Mouse (Mus musculus) ES-E14 (cell line): ENCODE measurements around the gene Babam1. TPM values are rescaled to one million over a fixed set of nuclear protein-coding genes. Genes with fewer than 3 reads are reported as not detected.

Experiments used
- DNase-seq: peaks from one replicate; pipeline ENCODE4 v3.0.0-alpha.2; 2013; ENCODE audit warnings: low read depth, low spot score
- H3K27ac ChIP-seq: 2 replicates; pipeline ENCODE4 v1.5.1; 2012; ENCODE audit warnings: low read depth, mild to moderate bottlenecking, low read length, moderate library complexity, mixed read lengths; ENCODE audit not compliant: poor library complexity, insufficient read depth, severe bottlenecking
- H3K36me3 ChIP-seq: 2 replicates; pipeline ENCODE4 v1.6.1; 2012; ENCODE audit warnings: mild to moderate bottlenecking, low read length, moderate library complexity, mixed read lengths; ENCODE audit not compliant: control insufficient read depth, poor library complexity, insufficient read depth, severe bottlenecking
- H3K4me1 ChIP-seq, 2 experiments: fragments of 150-350 bp in 1 of 2; sonication (generic) in 1 of 2; 2 replicates each; pipeline ENCODE4 v1.6.1; 2012; ENCODE audit warnings: low read length in 2 of 2, mild to moderate bottlenecking in 1 of 2, mixed read lengths in 1 of 2; ENCODE audit not compliant: control insufficient read depth in 2 of 2, insufficient read depth in 2 of 2, poor library complexity in 1 of 2
- H3K4me3 ChIP-seq, 2 experiments: fragments of 150-350 bp in 1 of 2; sonication (generic) in 1 of 2; 2 replicates each; pipeline ENCODE4 v1.5.1; 2012; ENCODE audit warnings: low read length in 2 of 2, low read depth in 1 of 2, mild to moderate bottlenecking in 1 of 2, mixed read lengths in 1 of 2; ENCODE audit not compliant: insufficient read depth in 1 of 2, poor library complexity in 1 of 2, severe bottlenecking in 1 of 2
- H3K9ac ChIP-seq: 2 replicates; pipeline ENCODE4 v1.6.1; 2012; ENCODE audit warnings: low read depth, mild to moderate bottlenecking, low read length, mixed read lengths; ENCODE audit not compliant: poor library complexity, insufficient read depth, severe bottlenecking
- H3K9me3 ChIP-seq: fragments of 150-350 bp; sonication (generic); 2 replicates; pipeline ENCODE4 v1.6.1; 2012; ENCODE audit warnings: low read depth, mild to moderate bottlenecking, low read length; ENCODE audit not compliant: control insufficient read depth, insufficient read depth
- CHD2 ChIP-seq: IDR thresholded peaks from 2 replicates; pipeline ENCODE4 v1.6.1; 2014; ENCODE audit warnings: mild to moderate bottlenecking, low read depth, low read length, inconsistent platforms
- HCFC1 ChIP-seq: IDR thresholded peaks from 2 replicates; pipeline ENCODE4 v1.6.1; 2012; ENCODE audit warnings: low read length, inconsistent platforms, borderline replicate concordance; ENCODE audit not compliant: insufficient read depth
- MAFK ChIP-seq: IDR thresholded peaks from 2 replicates; pipeline ENCODE4 v1.6.1; 2014; ENCODE audit warnings: mild to moderate bottlenecking, low read depth, low read length, inconsistent platforms; ENCODE audit not compliant: insufficient read depth
- ZC3H11A ChIP-seq: IDR thresholded peaks from 2 replicates; pipeline ENCODE4 v1.6.1; 2012; ENCODE audit warnings: low read depth, mild to moderate bottlenecking, inconsistent platforms, low read length, borderline replicate concordance
- ZNF384 ChIP-seq: IDR thresholded peaks from 2 replicates; pipeline ENCODE4 v1.6.1; 2012; ENCODE audit warnings: low read depth, low read length, inconsistent platforms
- in situ Hi-C, 2 experiments: fragments of 600-800 bp; cut with MboI; formaldehyde crosslinking; loops; one replicate each; pipeline ENCODE4 v1.15.1; 2025; ENCODE audit warnings: low sequenced_read_pairs in 2 of 2, inconsistent platforms in 1 of 2; ENCODE audit not compliant: unreplicated experiment in 2 of 2
- total RNA-seq: library from RNA; depleted of rRNA; stranded (reverse); fragments of 300-350 nt; gene quantifications from 2 replicates; pipeline ENCODE4 v1.2.3, GENCODE M21; 2012

Babam1 gene
- total RNA-seq, 1 experiment, result 47.4 TPM

- no peak overlapping the region for H3K27ac ChIP-seq
- peaks cover 9% of the 10 kb centered on the region for H3K36me3 ChIP-seq
- H3K4me1 ChIP-seq, result peaks cover 3 to 26% of the 10 kb centered on the region in 2 experiments; a peak in 3 of 4 replicates
- no peak for DNase-seq
- in situ Hi-C loops, result no loop called here
- TF ChIP-seq CHD2 (no peak), HCFC1 (no peak), MAFK (no peak), ZC3H11A (no peak), ZNF384 (no peak)
- no peak overlapping the region for H3K9ac ChIP-seq
- no peak overlapping the region for H3K4me3 ChIP-seq
- H3K9me3 ChIP-seq, result no peaks in the 10 kb centered on the region
Observed at GRCm38 (mm10) chr8:71374616-71375206, 21.9 kb upstream of the Babam1 start.

GRCm38 (mm10) chr8:71375581-71376422 is 20.9 kb upstream of the Babam1 start:
- peak overlapping the region; percentile 22; the same call in 1 of the 2 replicates for H3K9ac ChIP-seq
- peaks cover 3 to 30% of the 10 kb centered on the region in 2 experiments; a peak in 3 of 4 replicates for H3K4me1 ChIP-seq
- no peak overlapping the region for H3K27ac ChIP-seq
- peak overlapping the region; percentile 52 to 63; a peak in 3 of 4 replicates for H3K4me3 ChIP-seq
- H3K36me3 ChIP-seq, result peaks cover 7% of the 10 kb centered on the region; the same call in 1 of the 2 replicates
- TF ChIP-seq CHD2 (no peak), HCFC1 (peak; percentile 38; the same call in 1 of the 2 replicates), ZNF384 (no peak), ZC3H11A (no peak), MAFK (no peak)
- DNase-seq, result peak; percentile 94
- in situ Hi-C loops, result no loop called here
- H3K9me3 ChIP-seq, result no peaks in the 10 kb centered on the region

GRCm38 (mm10) chr8:71376423-71377030 is 20.1 kb upstream of the Babam1 start:
- no peak overlapping the region for H3K9ac ChIP-seq
- DNase-seq, result no peak
- H3K27ac ChIP-seq, result no peak overlapping the region
- in situ Hi-C loops, result no loop called here
- no peaks in the 10 kb centered on the region for H3K9me3 ChIP-seq
- peak overlapping the region; percentile 52 to 63; a peak in 2 of 4 replicates for H3K4me3 ChIP-seq
- no peak for TF ChIP-seq CHD2
- no peak for TF ChIP-seq ZNF384
- TF ChIP-seq MAFK, result no peak
- TF ChIP-seq ZC3H11A, result no peak
- no peak for TF ChIP-seq HCFC1
- peaks cover 7% of the 10 kb centered on the region; the same call in 1 of the 2 replicates for H3K36me3 ChIP-seq
- H3K4me1 ChIP-seq, result peaks cover 3 to 30% of the 10 kb centered on the region in 2 experiments; a peak in 3 of 4 replicates

- Histone ChIP-seq H3K36me3 (peaks cover 7% of the 10 kb centered on the region; the same call in 1 of the 2 replicates), H3K4me1 (peaks cover 7 to 36% of the 10 kb centered on the region in 2 experiments)
Observed at GRCm38 (mm10) chr8:71379008-71379407, 17.7 kb upstream of the Babam1 start.

More at GRCm38 (mm10) chr8:71379008-71379407, 17.7 kb upstream of the Babam1 start:
- TF ChIP-seq ZC3H11A (no peak), CHD2 (no peak), ZNF384 (no peak), MAFK (no peak), HCFC1 (no peak)
- no peak for DNase-seq
- H3K9me3 ChIP-seq, result no peaks in the 10 kb centered on the region
- no peak overlapping the region for H3K4me3 ChIP-seq
- in situ Hi-C loops, result no loop called here
- no peak overlapping the region for H3K9ac ChIP-seq
- no peak overlapping the region for H3K27ac ChIP-seq
